Mouse (Mus musculus): ENCODE data around the gene Rpl38. TPM values are rescaled to one million over a fixed set of nuclear protein-coding genes. Genes with fewer than 3 reads are reported as not detected.

The Rpl38 gene
- polyA plus RNA-seq, 1 experiment from 2014 or later = 885 TPM

Other genes with a start within 250 kb of the Rpl38 start
- gene Ttyh2, start 6.9 kb downstream of the Rpl38 start, polyA plus RNA-seq (2015; fragmentation: Nextera tagmentation; extraction: Ambion mirVana) = 33.0 and 33.9 TPM in 2 replicates
- gene Dnaic2, start 58.9 kb downstream of the Rpl38 start, polyA plus RNA-seq (2015; fragmentation: Nextera tagmentation; extraction: Ambion mirVana) = 2.9 and 3.8 TPM in 2 replicates
- gene Kif19a, start 96.9 kb downstream of the Rpl38 start, polyA plus RNA-seq (2015; fragmentation: Nextera tagmentation; extraction: Ambion mirVana) = 1.2 and 1.3 TPM in 2 replicates
- 21.4 and 22.3 TPM in 2 replicates for gene Btbd17, start 127.4 kb downstream of the Rpl38 start, polyA plus RNA-seq (2015; fragmentation: Nextera tagmentation; extraction: Ambion mirVana)
- gene Gpr142, start 130.4 kb downstream of the Rpl38 start, polyA plus RNA-seq (2015; fragmentation: Nextera tagmentation; extraction: Ambion mirVana) = not detected in 2 replicates
- gene Gprc5c, start 182.6 kb downstream of the Rpl38 start, polyA plus RNA-seq (2015; fragmentation: Nextera tagmentation; extraction: Ambion mirVana) = 9.9 and 11.9 TPM in 2 replicates
- 0.69 and 1.2 TPM in 2 replicates for gene Cd300a, start 221.5 kb downstream of the Rpl38 start, polyA plus RNA-seq (2015; fragmentation: Nextera tagmentation; extraction: Ambion mirVana)

Measured in hindbrain, embryonic 13.5 days (tissue).